Mouse (Mus musculus) Patski (cell line): Measurements from ENCODE around the gene Slc6a6. TPM values are rescaled to one million over a fixed set of nuclear protein-coding genes. Genes with fewer than 3 reads are reported as not detected.
A peak's percentile ranks its signal among the peaks of the same experiment; 100 is the strongest.

Experiments used
- ATAC-seq: fragments of 100-300 bp; one replicate; pipeline ENCODE4 v1.8.0; 2021
- CTCF ChIA-PET: fragments of 350-600 bp; sonication (Branson Sonifier 250); formaldehyde crosslinking; loops from one replicate; lab custom pipeline; 2022; ENCODE audit warnings: inconsistent platforms; lab: Charles Lee
- POLR2A ChIA-PET: fragments of 350-600 bp; sonication (Branson Sonifier 250); formaldehyde crosslinking; loops from one replicate; lab custom pipeline; 2022; ENCODE audit warnings: antibody characterized with exemption, inconsistent platforms; lab: Charles Lee
- DNase-seq: peaks from one replicate; pipeline ENCODE4 v3.0.0-alpha.2; 2011; ENCODE audit warnings: low read depth, low spot score
- H3K27me3 ChIP-seq: fragments of 371-371 bp; one replicate; pipeline ENCODE4 v1.5.1; 2021
- CTCF ChIP-seq: fragments of 100-300 bp; IDR thresholded peaks from one replicate; pipeline ENCODE4 v1.5.1; 2021
- in situ Hi-C: fragments of 300-500 bp; cut with MboI; formaldehyde crosslinking; loops from 3 replicates; pipeline ENCODE4 v1.11.1; 2018; ENCODE audit warnings: low pct_unique_long_range_greater_than_20kb, mixed read lengths
- polyA plus RNA-seq: library from polyadenylated mRNA; unstranded; gene quantifications from one replicate; pipeline ENCODE4 v1.2.3, GENCODE M21; 2021

The Slc6a6 gene
- polyA plus RNA-seq, 1 experiment from 2014 or later = 497 TPM

DNA sequence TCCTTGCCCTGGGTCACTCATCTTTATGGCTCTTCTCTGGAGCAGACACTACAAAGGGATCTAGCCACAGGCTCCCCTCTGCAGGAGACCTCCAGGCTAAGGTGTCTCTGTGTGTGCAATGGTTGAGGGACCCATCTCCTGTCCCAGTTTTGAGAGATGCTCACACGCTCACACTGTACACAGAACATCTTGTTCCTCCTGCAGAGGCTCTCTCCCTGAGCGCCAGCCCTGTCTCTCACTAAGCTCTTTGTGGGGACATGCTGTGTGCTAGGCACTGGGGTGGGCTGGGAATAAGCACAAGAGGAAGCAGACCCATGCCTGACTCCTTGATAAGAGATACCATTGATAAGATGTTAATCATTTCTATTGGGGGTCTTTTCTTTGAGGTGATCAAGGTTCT is 34.2 kb downstream of the Slc6a6 start:
- no peaks in the 10 kb centered on the region for H3K27me3 ChIP-seq
- TF ChIP-seq CTCF = no peak
- DNase-seq (no peak), ATAC-seq (no peak)
- ChIA-PET CTCF (interaction anchor here (0.6 kb wide), 1 partner anchor 14 kb away, joined by 3 read pairs; no protein-coding TSS in a partner anchor), POLR2A (interaction anchor here (0.6 kb wide), 1 partner anchor 33 kb away, joined by 3 read pairs; no protein-coding TSS in a partner anchor)
- in situ Hi-C loops = no loop called here

DNA sequence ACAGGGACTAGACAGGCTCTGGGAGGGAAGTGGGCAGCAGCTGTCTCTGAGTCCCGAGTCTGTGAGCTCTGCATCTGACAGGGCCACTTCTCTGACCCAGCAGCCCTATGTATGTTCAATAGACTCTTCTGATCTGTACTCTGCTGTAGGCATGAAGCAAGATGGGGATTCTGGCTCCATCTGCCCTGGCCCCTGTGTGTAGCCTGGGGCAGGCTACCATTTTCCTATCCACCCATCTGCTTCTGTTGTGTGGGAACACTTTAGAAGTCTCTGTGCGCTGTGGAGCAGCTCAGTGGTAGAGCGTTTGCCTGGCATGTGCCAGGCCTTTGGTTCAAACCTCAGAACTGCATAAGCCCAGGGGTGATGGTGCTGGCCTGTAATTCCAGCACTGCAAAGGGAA is 34.8 kb downstream of the Slc6a6 start:
- ATAC-seq = no peak
- CTCF ChIA-PET = interaction anchor here (0.6 kb wide), 1 partner anchor 15 kb away, joined by 3 read pairs; no protein-coding TSS in a partner anchor
- no peak for DNase-seq
- POLR2A ChIA-PET = interaction anchor here (0.6 to 1.2 kb wide), 2 partner anchors 19 to 34 kb away, joined by 3 read pairs; no protein-coding TSS in a partner anchor
- H3K27me3 ChIP-seq = no peaks in the 10 kb centered on the region
- in situ Hi-C loops = no loop called here
- no peak for TF ChIP-seq CTCF

DNA sequence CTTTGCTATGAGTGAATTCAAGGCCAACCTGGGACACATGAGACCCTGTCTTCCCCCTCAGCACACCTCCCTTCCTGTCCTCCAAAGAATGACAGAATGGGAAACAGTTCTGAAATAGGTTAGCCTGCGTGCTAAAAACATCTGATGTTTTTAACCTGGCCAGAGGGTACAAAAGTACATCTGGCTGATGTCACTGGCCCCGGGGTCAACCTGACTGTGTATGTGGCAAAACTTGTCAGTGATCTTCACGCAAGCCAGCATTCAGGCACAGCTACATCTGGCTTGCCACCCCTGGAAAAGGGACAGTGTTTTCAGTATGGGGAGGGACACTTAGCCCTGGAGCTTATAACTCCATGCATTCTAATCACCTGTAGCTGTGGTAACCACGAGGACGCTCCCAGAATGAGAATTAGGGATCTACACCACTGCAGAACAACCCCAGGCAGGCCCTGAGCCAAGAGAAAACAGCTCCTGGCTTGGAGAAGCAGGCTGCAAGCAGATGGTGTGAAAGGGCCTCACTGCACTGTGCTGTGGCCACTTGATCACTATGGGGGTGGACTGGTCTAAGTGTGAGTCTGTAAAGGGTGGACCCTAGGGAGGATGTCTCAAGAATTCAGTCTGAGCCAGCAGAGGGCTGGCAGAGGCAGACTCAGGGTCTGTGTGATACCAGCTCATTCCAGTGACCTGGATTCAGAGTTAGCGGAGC is 35.3 kb downstream of the Slc6a6 start:
- TF ChIP-seq CTCF = no peak
- no peaks in the 10 kb centered on the region for H3K27me3 ChIP-seq
- DNase-seq = no peak
- ChIA-PET POLR2A (interaction anchor here (0.8 to 1.2 kb wide), 3 partner anchors 20 to 142 kb away, joined by 3 to 5 read pairs (median 3); no protein-coding TSS in a partner anchor), CTCF (interaction anchor here (0.7 to 1.2 kb wide), 3 partner anchors 25 to 143 kb away, joined by 3 read pairs; no protein-coding TSS in a partner anchor)
- in situ Hi-C loops = no loop called here
- no peak for ATAC-seq

DNA sequence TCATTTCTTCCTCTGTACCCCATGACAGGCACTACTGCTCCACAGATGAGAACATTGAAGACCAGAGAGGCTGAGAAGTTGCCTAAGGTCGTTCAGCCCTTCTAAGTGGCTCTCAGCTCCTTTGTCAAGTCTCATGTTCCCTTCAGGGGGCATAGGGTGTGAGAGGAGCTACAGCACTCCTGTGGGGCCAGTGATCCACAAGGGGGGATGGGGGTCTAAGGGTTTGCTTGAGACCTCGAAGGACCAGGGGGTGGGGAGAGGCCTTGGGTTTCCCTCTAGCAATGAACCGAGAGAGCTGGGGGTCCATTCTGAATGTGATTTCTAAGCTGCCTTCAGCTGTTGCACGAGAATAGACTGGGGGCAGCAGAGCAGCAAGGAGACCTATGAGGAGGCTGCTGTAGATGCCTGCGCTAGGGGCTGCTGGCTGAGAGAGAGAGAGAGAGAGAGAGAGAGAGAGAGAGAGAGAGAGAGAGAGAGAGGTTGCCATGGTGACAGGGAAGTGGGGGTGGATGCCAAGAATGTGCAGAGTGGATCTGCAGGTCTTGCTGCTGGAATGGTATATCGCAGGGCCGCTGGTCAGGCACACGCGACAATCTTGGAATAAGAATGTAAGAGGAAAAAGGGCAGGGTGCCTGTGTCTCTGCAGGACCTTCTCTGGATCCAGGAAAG is 36.1 kb downstream of the Slc6a6 start:
- TF ChIP-seq CTCF = no peak
- ATAC-seq (no peak), DNase-seq (no peak)
- ChIA-PET CTCF (interaction anchor here (0.7 to 1.2 kb wide), 3 partner anchors 26 to 143 kb away, joined by 3 read pairs; no protein-coding TSS in a partner anchor), POLR2A (interaction anchor here (0.8 to 1.2 kb wide), 3 partner anchors 21 to 143 kb away, joined by 3 to 5 read pairs (median 3); no protein-coding TSS in a partner anchor)
- no peaks in the 10 kb centered on the region for H3K27me3 ChIP-seq
- in situ Hi-C loops = no loop called here

DNA sequence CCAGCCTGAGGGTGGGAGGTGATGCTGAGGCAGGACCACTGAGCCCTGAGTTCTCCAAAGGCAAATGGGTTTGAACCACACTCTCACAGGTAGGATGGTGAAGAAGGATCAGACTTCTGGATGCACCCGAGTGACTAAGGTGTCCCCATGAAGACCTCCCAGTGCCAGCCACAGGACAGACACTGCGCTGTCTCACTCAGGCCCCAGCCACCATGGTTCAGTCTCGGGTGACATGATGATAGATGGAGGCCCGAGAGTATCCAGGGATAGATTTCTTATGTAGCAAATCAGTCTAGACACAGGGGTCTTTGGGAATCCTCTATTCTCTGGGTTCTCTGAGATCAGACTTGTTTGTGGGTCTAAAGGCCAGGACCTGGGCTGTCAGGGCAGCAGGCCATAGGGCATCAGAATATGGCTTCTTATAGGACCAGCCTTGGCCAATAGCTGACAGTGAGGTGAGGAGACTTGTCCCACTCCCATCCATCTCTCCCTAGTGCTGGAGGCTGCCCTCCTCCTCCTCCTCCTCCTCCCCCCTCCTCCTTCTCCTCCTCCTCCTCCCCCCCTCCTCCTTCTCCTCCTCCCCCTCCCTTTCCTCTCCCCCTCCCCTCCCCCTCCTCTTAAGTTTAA is 36.8 kb downstream of the Slc6a6 start:
- CTCF ChIA-PET = interaction anchor here (1.2 kb wide), 1 partner anchor 26 kb away, joined by 3 read pairs; no protein-coding TSS in a partner anchor
- TF ChIP-seq CTCF = no peak
- H3K27me3 ChIP-seq = no peaks in the 10 kb centered on the region
- POLR2A ChIA-PET = no interaction called here
- in situ Hi-C loops = no loop called here
- DNase-seq (no peak), ATAC-seq (no peak)

DNA sequence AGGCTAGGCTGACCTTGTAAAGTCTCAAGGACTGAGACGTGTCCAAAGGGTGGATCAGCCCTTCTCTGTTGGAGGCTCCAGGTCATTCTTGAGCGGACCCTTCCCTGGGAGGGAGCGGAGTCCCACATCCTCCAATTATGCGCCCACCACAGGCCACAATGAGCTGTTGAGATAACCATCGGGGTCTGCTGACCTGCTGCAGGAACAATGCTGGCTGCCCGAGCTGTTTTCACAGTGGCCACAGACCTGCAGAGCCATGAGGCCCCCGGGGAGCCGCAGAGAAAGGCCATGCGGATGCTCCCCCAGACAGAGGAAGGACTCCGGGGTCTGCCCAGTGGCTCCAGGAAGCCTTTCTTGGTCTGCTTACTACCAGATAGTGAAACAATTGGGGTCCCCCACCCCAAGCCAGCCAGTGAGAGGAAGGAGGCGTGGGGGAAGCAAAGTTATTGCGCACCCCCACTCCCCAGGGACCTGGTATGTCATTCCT is 37.4 kb downstream of the Slc6a6 start:
- CTCF ChIA-PET = no interaction called here
- no peak for TF ChIP-seq CTCF
- DNase-seq (no peak), ATAC-seq (no peak)
- H3K27me3 ChIP-seq = no peaks in the 10 kb centered on the region
- POLR2A ChIA-PET = no interaction called here
- in situ Hi-C loops = no loop called here

DNA sequence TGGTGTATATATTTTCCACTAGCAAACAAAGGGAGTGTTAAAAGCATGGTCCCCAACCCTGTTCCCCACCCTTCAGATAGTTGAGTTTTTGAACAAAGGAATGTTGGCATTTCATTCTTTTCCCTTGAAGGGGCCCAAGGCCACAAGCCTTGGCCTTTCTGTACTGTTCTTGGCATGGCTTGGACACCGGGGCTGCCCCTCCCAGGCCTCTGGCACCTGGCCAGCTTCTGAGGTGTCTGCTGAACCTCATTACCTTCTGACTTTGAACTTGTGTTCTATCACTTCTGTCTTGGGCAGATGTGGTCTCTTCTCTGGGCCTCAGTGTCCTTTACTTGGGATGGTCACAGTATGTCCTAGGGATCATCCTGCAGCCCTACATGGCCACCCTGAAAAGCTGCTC is 43.5 kb downstream of the Slc6a6 start:
- DNase-seq (no peak), ATAC-seq (no peak)
- TF ChIP-seq CTCF = no peak
- POLR2A ChIA-PET = interaction anchor here (1.5 kb wide), 1 partner anchor 43 kb away, joined by 4 read pairs; the partner anchor contains the start of gene Slc6a6
- CTCF ChIA-PET = interaction anchor here (1.9 kb wide), 1 partner anchor 200 kb away, joined by 4 read pairs; no protein-coding TSS in a partner anchor
- H3K27me3 ChIP-seq = no peaks in the 10 kb centered on the region
- in situ Hi-C loops = no loop called here

DNA sequence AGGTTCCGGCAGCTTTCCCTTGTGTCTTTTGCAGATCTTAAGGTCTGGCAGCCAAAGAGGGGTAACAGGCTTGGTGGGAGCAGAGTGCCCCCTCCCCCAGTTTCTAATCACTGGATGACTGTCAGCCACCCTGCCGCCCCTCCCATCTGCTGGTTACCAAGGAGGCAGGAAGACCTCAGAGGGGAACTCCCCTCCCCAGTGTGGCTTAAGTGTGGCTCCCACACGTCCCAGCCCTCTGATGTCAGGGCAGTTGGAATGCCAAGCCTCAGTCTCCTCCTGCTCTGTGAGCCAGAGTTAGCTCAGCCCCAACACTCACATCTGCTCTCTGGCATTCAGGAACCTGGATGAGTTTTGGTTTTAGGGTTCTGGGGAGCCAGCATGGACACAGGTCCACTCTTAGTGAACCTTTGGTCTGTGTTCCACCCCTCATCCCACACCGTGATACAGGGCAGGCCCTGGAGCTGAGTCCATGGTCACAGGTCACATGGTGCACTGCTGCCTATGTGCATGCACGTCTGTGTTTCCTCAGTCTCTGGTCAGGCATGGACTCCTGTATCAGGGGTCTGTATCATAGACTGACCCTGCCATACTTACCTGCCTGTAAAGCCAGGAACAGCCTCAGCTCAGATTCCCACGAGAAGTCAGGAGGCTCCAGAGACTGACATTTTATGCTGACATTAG is 45.2 kb downstream of the Slc6a6 start:
- TF ChIP-seq CTCF = no peak
- ChIA-PET CTCF (interaction anchor here (1.9 kb wide), 1 partner anchor 43 kb away, joined by 5 read pairs; no protein-coding TSS in a partner anchor), POLR2A (interaction anchor here (0.5 to 2.5 kb wide), 6 partner anchors 12 to 464 kb away, joined by 3 to 7 read pairs (median 4); partner anchors contain the start of gene Slc6a6)
- no peaks in the 10 kb centered on the region for H3K27me3 ChIP-seq
- DNase-seq (no peak), ATAC-seq (peak; percentile 36)
- in situ Hi-C loops = no loop called here

DNA sequence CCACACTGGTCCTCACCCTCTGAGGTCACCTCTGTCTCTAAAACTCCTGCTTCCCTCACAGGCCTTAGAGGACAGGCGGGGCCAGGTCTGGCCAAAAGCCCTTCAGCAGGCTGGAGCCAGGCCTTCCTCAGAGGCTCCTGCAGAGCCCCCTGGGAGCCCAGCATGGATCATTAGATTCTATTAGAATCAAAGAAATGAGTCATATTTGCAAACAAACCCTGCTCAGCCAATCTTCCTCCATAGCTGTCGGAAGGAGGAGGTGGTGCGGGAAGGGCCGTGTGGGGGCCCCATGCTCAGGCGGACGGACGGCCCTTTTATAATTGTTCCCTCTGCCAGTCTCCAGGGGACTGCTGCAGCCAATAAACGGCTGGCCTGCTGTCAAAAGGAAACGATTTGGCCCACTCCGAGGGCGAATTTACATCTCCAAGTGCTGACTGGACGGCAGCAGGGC is 45.8 kb downstream of the Slc6a6 start:
- POLR2A ChIA-PET = interaction anchor here (0.5 to 2.5 kb wide), 7 partner anchors 13 to 463 kb away, joined by 3 to 7 read pairs (median 4); partner anchors contain the start of gene Slc6a6
- in situ Hi-C loops = no loop called here
- CTCF ChIA-PET = interaction anchor here (1.0 to 2.8 kb wide), 3 partner anchors 16 to 154 kb away, joined by 3 to 11 read pairs (median 5); no protein-coding TSS in a partner anchor
- TF ChIP-seq CTCF = no peak
- no peaks in the 10 kb centered on the region for H3K27me3 ChIP-seq
- DNase-seq = peak; percentile 68
- ATAC-seq = peak; percentile 45
